Comparison of ENCODE assay signal across 9 mouse cellular contexts in genomic region chr8:13649154-13649515, GRCm38 (mm10). TPM values are rescaled to one million over a fixed set of nuclear protein-coding genes. Genes with fewer than 3 reads are reported as not detected.
DNase-seq lines count a peak whose midpoint lies in the region; ATAC-seq and TF ChIP-seq lines count a peak whose summit lies in the region.
"Had no signal": no experiment of that assay in that cellular context is flagged by ENCODE, and none has a peak within 500 bp of the region (broad histone marks: within the 10 kb centered on the region; RNA-seq: fewer than 3 reads in every experiment).

No protein-coding gene starts in this region.

- H3K9me3 ChIP-seq in heart, postnatal 0 days (replicated peaks; ENCODE audit: control insufficient read depth, low read length) = no peaks in the 10 kb centered on the region
- no peaks in the 10 kb centered on the region for H3K9me3 ChIP-seq in hindbrain, embryonic 16.5 days (ENCODE audit: control insufficient read depth, low read length)

- no peak for TF ChIP-seq CTCF in heart, postnatal 0 days (IDR thresholded peaks at IDR 0.05; ENCODE audit: low read depth)

- H3ac ChIP-seq in myocyte (ENCODE audit: control insufficient read depth, insufficient read length) = no peak overlapping the region

- ATAC-seq in heart, postnatal 0 days (ENCODE audit: insufficient read depth, low read depth) = no peak
- ATAC-seq in activated CD4-positive, CD25-positive, alpha-beta regulatory T cell, adult 4 months = peak; percentile 67
- no peak for ATAC-seq in hindbrain, embryonic 16.5 days
- no peak for ATAC-seq in erythroblast, adult 5-6 weeks (replicated peaks; ENCODE audit: low FRiP score, poor library complexity, severe bottlenecking)

- TF ChIP-seq POLR2A in myocyte (IDR thresholded peaks at IDR 0.05; ENCODE audit: insufficient read length, low read depth) = no peak

- H3K4me1 ChIP-seq in heart, postnatal 0 days (ENCODE audit: control insufficient read depth, insufficient read depth) = peaks cover 61% of the 10 kb centered on the region
- H3K4me1 ChIP-seq in hindbrain, embryonic 16.5 days (ENCODE audit: control insufficient read depth, insufficient read depth, low read depth, low read length) = peaks cover 46% of the 10 kb centered on the region

- TF ChIP-seq EP300 in heart, postnatal 0 days (IDR thresholded peaks at IDR 0.05; ENCODE audit: low read depth) = no peak

- H3K36me3 ChIP-seq in heart, postnatal 0 days (replicated peaks; ENCODE audit: control insufficient read depth, insufficient read depth, low read length) = no peaks in the 10 kb centered on the region
- H3K36me3 ChIP-seq in hindbrain, embryonic 16.5 days (ENCODE audit: control insufficient read depth, insufficient read depth, low read length) = no peaks in the 10 kb centered on the region
- H3K36me3 ChIP-seq in myocyte (ENCODE audit: control insufficient read depth, insufficient read depth) = no peaks in the 10 kb centered on the region

- H3K9ac ChIP-seq in heart, postnatal 0 days (replicated peaks; ENCODE audit: low read depth, low read length) = no peak overlapping the region
- H3K9ac ChIP-seq in hindbrain, embryonic 16.5 days (ENCODE audit: low read depth, low read length) = no peak overlapping the region

- no peak for DNase-seq in heart, postnatal 0 days (ENCODE audit: low spot score)
- DNase-seq in heart, adult 8-10 months (ENCODE audit: low spot score) = no peak
- no peak for DNase-seq in right cerebral cortex, postnatal 25 days
- DNase-seq in kidney, postnatal 25 days = no peak

- 47% methylated on average over 3 of the region's 3 CpGs for WGBS in heart, postnatal 0 days
- WGBS in hindbrain, embryonic 16.5 days = 16% methylated on average over 3 of the region's 3 CpGs

- no peak overlapping the region for H3K4me2 ChIP-seq in heart, postnatal 0 days (ENCODE audit: low read depth, low read length)
- no peak overlapping the region for H3K4me2 ChIP-seq in hindbrain, embryonic 16.5 days (ENCODE audit: low read length)
- H3K4me2 ChIP-seq in myocyte (ENCODE audit: low read depth) = peak overlapping the region; percentile 84

- peak overlapping the region; percentile 88 for H3K27ac ChIP-seq in heart, postnatal 0 days (ENCODE audit: low read depth)
- H3K27ac ChIP-seq in hindbrain, embryonic 16.5 days (ENCODE audit: low read depth, low read length) = peak overlapping the region; percentile 82

- peaks cover 90% of the 10 kb centered on the region for H3K79me2 ChIP-seq in myocyte (ENCODE audit: control insufficient read depth, insufficient read depth)

- H3K4me3 ChIP-seq in heart, postnatal 0 days (ENCODE audit: low read depth, low read length) = no peak overlapping the region
- H3K4me3 ChIP-seq in hindbrain, embryonic 16.5 days (ENCODE audit: low read length) = no peak overlapping the region
- H3K4me3 ChIP-seq in myocyte = no peak overlapping the region

- H3K27me3 ChIP-seq in heart, postnatal 0 days (ENCODE audit: control insufficient read depth, insufficient read depth, low read length) = no peaks in the 10 kb centered on the region
- H3K27me3 ChIP-seq in hindbrain, embryonic 16.5 days (replicated peaks; ENCODE audit: control insufficient read depth, insufficient read depth, low read length) = no peaks in the 10 kb centered on the region
- H3K27me3 ChIP-seq in myocyte (ENCODE audit: control insufficient read depth, insufficient read depth, insufficient read length) = no peaks in the 10 kb centered on the region
- H3K27me3 ChIP-seq: Patski had no signal

TF ChIP-seq in myocyte, 11 proteins besides CTCF, POLR2A, EP300 and RAD21:
- TF ChIP-seq SRF (IDR thresholded peaks at IDR 0.05; ENCODE audit: control insufficient read depth, insufficient read length, low read depth) = no peak
- TF ChIP-seq REST (IDR thresholded peaks at IDR 0.05; ENCODE audit: insufficient read depth, insufficient read length) = no peak
- TF ChIP-seq MAX (IDR thresholded peaks at IDR 0.05; ENCODE audit: low read depth) = no peak
- TF ChIP-seq USF1 (IDR thresholded peaks at IDR 0.05; ENCODE audit: low read depth) = no peak
- TF ChIP-seq POLR2AphosphoS2 (IDR thresholded peaks at IDR 0.05; ENCODE audit: insufficient read length, low read depth) = no peak
- no peak for TF ChIP-seq E2F4 (IDR thresholded peaks at IDR 0.05; ENCODE audit: insufficient read depth)
- TF ChIP-seq MYOG (IDR thresholded peaks at IDR 0.05; ENCODE audit: control insufficient read depth in 1 of 3, insufficient read depth in 1 of 3, insufficient read length in 2 of 3, low read depth in 2 of 3) = no peak
- TF ChIP-seq TCF12 (IDR thresholded peaks at IDR 0.05; ENCODE audit: insufficient read depth, poor library complexity, severe bottlenecking) = no peak
- TF ChIP-seq MYOD1 (IDR thresholded peaks at IDR 0.05; ENCODE audit: control insufficient read depth in 1 of 3, insufficient read length in 2 of 3, low read depth in 2 of 3) = no peak

RNA-seq across cellular contexts. Expression of gene Rasa3, which starts 28.3 kb away (rescaled TPM):
- 27.7 and 29.9 TPM in 2 replicates for total RNA-seq in heart, postnatal 0 days (2014; rRNA removed; ENCODE audit: low replicate concordance)
- polyA plus RNA-seq in heart, postnatal 0 days (2015; fragmentation: Nextera tagmentation; extraction: Ambion mirVana) = 11.8 and 13.2 TPM in 2 replicates
- total RNA-seq in heart, adult 8-10 months (2022) = 10 to 100 TPM; 13.2 to 16.2 (median 13.9) TPM
- polyA plus RNA-seq in activated CD4-positive, CD25-positive, alpha-beta regulatory T cell, adult 4 months (2017; shearing (Covaris generic)) = 100 to 1,000 TPM in 1 of 2 experiments, 10 to 100 TPM in 1; 89.4 to 115 TPM
- 43.5 and 46.3 TPM in 2 replicates for polyA plus RNA-seq in hindbrain, embryonic 16.5 days (2015; fragmentation: Nextera tagmentation; extraction: Ambion mirVana)
- polyA plus RNA-seq in myocyte (2012; fragmentation: generic; extraction: Trizol) = 39.6 TPM
- total RNA-seq in erythroblast, adult 5-6 weeks (2015; ENCODE audit: low replicate concordance) = 4.8 and 11.7 TPM in 2 replicates
- 17.1 and 19.5 TPM in 2 replicates for total RNA-seq in erythroblast, adult 5-6 weeks (2017; ENCODE audit: low replicate concordance)

RNA-seq across cellular contexts. Expression of gene Cfap97d2, which starts 56.6 kb away (rescaled TPM):
- not detected in 2 replicates for total RNA-seq in heart, postnatal 0 days (2014; rRNA removed; ENCODE audit: low replicate concordance)
- polyA plus RNA-seq in heart, postnatal 0 days (2015; fragmentation: Nextera tagmentation; extraction: Ambion mirVana) = 0.10 TPM in 1 of 2 replicates, not detected in the other
- total RNA-seq in heart, adult 8-10 months (2022) = not detected
- polyA plus RNA-seq in activated CD4-positive, CD25-positive, alpha-beta regulatory T cell, adult 4 months (2017; shearing (Covaris generic)) = not detected
- 1.0 and 1.9 TPM in 2 replicates for polyA plus RNA-seq in hindbrain, embryonic 16.5 days (2015; fragmentation: Nextera tagmentation; extraction: Ambion mirVana)
- 0.02 TPM for polyA plus RNA-seq in myocyte (2012; fragmentation: generic; extraction: Trizol)
- total RNA-seq in erythroblast, adult 5-6 weeks (2015; ENCODE audit: low replicate concordance) = not detected in 2 replicates
- not detected in 2 replicates for total RNA-seq in erythroblast, adult 5-6 weeks (2017; ENCODE audit: low replicate concordance)
- polyA plus RNA-seq: Patski had no signal
